Mouse (Mus musculus): ENCODE measurements around the gene Npdc1.

Npdc1 gene

DNA sequence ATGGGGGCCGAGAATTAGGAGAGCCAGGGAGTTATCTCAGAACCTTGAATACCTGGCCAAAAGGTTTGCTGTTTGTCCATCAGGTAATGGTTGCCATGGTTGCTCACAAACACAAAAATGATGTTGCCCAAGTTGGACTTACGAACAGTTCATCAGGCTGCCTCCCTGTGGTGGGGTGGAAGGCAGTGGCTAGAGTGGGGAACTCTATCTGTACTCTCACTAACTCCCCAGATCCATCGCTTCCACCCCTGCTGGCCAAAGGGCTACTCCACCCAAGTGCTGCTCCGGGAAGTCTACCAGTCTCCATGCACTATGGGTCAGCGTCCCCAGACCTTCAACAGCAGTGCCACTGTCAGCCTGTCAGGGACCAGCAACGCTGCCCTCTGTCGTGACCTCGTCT, at the start of gene Npdc1:
Gene Npdc1, plus strand, starts transcription at position 301 of the 400 bp plus-strand sequence.
- no peak for DNase-seq (ENCODE audit: low read depth, low spot score)

DNA sequence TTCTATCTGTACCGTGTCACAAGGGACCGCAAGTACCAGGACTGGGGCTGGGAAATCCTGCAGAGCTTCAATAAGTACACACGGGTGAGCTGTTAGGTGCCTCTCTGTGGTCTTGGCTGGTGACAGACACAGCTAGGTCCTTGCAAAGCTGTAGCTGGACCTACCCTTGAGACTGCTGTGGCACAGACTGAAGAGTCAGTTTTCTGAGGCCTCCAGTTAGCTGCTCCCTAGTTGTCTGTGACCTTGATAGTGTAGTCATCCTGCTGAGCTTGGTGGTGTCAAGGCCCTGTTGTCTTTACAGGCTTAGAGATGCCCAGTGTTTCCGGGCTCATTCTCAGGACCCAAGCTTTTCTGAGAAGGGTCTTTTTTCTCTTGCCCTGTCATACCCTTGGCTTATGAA, 49.7 kb upstream of the Npdc1 start:
- no peak for DNase-seq (ENCODE audit: low read depth, low spot score)

DNA sequence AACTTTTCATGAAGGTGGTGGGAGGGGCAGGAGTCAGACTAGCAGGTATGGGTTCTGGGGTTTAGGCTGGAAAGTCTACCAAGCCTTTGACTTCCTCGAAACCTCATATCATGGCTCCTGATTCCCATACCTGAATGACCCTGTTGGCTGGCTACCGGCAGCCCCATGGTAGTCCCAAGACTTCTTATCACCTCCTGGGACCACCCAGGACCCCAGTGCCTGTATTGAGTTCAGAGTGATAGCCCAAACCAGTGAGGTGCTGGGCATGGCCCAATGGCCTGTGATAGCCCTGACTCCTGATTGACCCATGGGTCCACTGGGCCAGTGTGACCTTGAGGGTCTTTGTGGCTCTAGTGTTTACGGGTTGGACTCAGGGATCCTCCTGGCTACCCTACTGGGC, 48.5 kb upstream of the Npdc1 start:
- no peak for DNase-seq (ENCODE audit: low read depth, low spot score)

DNA sequence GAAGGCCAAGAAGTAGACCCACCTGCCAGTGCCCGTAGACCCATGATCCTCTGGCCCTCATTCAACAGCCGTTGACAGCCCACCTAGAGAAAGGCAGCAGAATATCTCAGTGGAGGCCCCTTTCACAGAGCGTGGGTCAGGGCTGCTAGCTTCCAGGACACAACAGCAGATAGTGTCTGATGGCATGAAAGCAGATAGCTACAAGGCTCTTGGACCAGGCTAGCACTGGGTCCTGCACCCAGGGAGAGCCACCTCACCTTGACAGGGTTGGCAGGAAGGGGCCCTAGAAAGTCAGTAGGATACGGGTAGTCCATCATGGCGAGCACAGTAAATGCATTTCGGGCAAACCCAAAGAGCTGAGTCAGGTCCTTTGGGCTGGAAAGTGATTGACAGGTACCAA, 44.9 kb upstream of the Npdc1 start:
- no peak for DNase-seq (ENCODE audit: low read depth, low spot score)

DNA sequence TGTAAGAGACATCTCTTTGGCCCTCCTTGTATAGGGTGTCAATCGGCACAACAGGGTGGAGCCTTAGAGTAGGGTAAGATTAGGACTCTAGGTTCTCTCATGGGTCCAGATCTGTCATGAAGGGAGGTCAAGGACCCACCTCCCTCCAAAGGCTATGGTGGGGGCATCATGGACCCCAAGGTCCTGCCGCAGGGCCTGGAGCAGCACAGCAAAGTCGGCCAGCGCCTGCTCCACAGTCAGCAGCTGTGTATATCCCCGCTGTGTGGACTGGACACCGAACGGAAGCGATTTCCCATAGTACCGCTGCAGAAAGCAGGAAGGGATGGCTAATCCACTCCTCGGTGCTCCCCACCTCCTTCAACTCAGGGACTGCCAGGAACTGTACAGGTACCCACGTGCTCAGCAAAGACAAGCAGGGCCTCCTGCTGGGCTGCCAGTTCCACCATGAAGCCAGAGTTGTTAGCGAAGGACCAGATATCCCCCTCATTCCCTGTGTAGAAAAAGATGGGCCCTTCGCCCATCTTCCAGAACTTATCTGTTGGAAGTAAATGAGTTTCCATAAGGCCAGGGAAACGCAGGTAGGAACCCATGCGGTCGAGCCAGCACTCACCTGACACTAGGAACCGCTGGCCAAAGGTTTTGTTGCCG, 43.6 kb upstream of the Npdc1 start:
- DNase-seq (ENCODE audit: low read depth, low spot score) = no peak

DNA sequence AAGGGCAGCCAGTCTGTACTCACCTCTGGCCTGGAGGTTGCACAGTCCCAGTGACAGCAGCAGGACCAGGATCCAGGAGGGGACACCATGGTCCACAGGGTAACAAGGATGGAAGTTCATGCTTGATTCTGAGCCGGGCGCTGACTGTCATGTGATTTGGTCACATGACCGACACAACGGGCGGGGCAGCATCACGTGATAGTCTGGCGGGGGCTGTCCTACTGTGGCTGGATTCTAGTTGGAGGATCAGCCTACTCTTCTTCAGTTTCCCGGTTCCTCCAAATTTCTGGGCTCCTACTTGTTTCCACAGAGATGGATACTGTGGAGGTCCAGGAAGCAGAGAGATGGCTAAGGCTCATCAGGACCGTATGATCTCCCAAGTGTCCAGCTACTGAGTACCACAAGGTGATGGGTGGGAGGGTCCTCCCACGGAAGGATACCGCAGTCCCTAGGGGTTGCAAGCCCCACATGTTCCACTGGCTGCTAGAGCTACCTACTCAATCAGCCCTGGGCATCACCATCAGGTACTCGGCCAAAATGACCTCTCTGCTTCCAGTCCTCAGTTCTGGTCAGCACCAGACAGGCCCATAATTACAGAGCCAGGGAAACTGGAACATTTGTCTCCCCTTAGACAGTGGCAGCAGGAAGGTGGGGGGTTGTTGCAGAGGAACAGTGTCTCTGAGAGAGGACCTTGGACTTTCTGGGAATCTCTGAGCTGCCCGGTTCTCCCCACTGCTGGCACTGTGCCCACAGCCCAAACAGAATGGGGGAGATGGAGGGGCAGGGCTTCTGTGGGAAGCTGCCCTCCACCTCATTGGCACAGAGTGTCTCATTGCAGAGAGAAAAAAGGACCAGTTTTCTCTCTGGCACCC, 42.7 kb upstream of the Npdc1 start, which contains the start of gene Dpp7:
Gene Dpp7, minus strand, starts transcription at position 152 of the 872 bp plus-strand sequence.
- DNase-seq (ENCODE audit: low read depth, low spot score) = peak; percentile 74

DNA sequence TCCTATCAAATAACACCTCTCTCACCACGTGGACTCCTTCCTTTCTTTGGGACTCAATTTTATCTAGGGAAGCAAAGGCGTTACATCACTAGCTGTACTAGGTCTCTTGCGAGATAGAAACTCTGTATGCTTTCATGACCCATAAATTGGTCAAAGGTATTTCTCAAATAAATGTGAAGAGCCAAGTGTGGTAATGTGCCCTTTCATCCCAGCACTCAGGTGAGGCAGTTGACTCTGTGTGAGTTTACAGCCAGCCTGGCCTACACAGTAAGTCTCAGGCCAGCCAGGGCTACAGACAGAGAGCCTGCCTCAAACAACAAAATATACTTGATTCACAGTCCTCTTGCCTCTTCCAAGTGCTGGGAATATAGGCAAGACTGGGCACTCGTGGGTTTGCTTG, 39.3 kb upstream of the Npdc1 start:
- no peak for DNase-seq (ENCODE audit: low read depth, low spot score)

DNA sequence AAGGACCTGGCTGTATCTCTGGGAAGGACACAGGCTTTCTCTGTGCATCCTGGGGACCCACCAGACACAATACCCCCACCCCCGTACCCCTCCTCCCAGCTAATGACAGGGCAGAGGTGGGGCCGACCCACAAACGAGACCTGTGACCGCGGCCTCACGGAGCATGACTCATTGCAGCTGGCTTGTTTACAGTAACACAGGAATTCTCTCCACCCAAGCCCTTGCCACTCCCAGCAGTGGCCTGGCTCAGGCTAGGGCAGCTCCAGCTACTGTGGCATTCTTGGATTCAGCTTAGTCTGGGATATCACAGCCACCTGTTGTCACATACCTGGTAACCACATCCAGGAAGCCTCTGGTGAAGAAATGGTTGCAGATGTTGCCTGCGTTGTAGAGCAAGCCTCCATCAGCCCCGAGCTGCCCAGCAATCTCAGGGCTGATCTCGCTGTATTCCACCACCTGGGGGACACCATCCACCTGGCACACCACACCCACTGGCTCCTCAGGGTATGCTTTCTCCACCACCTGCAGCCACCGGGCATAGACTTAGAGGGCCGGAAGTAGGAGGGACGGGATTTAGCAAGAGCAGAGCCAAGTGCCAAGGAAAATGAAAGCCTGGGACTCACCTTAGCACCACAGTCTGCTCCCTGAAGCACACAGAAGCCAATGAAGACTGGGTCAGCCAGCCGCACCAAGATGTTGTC, 35.5 kb upstream of the Npdc1 start:
- no peak for DNase-seq (ENCODE audit: low read depth, low spot score)

DNA sequence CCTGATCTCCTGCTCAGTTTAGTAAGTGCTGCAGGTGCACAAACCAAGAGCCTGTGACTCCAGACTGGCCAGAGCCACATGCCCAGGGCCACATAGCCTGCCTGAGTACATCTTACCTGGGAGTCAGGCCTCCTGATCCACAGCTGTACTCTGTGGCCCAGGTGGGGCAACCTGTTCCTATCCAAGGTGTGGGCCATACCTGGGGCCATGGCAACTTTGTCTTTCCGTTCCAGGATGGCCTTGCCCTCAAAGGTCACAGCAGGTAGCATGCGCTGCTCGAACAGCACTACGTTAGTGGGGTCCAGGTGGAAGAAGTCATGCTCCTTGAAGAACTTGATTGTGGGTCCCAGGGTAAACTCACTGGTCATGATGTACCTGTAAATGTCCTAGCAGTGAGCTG, 34.8 kb upstream of the Npdc1 start:
- no peak for DNase-seq (ENCODE audit: low read depth, low spot score)

DNA sequence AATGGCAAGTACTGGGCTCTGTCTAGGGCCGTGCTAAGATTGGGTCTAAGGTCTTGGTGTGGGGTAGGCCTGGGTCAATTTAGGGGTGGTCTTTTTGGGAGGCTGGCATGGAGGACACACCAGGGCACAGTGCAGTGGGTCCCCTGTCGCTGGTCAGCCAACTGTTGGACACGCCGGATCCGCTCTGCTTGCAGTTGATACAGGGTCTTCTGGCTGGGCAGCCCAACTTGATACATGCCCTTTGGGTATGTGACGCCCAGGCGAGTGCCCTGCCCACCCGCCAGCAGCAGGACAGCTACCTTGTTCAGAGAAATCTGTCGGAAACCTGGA, 34.4 kb upstream of the Npdc1 start:
- no peak for DNase-seq (ENCODE audit: low read depth, low spot score)

DNA sequence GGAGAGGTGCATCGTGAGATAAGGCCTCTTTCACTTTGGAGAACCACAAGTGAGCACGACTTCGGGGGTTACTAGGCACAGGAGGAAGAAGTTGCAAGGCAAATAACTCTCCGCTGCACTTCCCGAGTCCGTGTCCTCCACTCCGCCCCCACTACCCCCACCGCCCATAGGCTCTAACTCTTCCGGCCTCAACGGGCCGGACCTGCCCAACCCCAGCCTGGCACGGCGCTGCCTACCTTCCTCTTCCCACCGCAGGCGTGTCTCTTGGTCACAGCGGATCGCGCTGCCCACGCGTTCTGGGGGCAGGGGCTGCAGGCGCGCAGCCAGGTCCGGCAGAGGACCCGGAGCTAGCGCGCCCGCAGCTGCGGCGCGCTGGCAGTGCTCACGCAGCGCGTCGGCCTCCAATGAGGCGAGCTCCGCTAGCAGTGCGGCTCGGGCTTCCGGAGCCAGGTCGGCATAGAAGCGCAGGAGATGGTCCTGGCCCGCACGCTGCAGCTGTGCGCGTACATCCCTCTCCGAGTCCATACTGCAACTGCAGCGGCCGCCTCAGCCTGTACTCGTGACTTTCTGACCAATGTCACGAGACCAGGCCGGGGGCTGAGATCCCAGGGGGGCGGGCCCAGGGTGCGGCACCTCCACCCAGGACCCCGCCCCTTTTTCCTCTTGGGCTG, 33.9 kb upstream of the Npdc1 start, which contains the start of gene Uap1l1:
Gene Uap1l1, minus strand, starts transcription at position 592 of the 671 bp plus-strand sequence.
- DNase-seq (ENCODE audit: low read depth, low spot score) = peak; percentile 13

DNA sequence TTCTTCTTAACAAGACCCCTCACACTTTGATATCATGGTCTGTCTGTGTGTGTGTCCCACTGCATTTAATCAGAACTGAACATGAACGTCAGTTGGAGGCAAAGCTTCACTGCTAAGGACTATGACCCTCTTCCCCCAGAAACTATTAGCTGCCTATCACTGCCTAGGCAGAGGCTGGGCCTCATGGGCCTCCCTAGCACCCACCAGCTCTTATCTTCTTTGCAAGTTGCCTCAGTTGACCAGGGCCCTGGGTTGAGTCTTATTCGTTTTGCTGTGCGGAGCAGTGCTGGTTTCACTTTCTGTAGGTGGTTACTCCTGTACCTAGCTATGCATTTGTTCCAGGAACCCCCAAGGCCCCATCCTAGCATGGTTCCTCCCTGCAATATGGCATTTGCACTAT, 29.2 kb upstream of the Npdc1 start:
- no peak for DNase-seq (ENCODE audit: low read depth, low spot score)

DNA sequence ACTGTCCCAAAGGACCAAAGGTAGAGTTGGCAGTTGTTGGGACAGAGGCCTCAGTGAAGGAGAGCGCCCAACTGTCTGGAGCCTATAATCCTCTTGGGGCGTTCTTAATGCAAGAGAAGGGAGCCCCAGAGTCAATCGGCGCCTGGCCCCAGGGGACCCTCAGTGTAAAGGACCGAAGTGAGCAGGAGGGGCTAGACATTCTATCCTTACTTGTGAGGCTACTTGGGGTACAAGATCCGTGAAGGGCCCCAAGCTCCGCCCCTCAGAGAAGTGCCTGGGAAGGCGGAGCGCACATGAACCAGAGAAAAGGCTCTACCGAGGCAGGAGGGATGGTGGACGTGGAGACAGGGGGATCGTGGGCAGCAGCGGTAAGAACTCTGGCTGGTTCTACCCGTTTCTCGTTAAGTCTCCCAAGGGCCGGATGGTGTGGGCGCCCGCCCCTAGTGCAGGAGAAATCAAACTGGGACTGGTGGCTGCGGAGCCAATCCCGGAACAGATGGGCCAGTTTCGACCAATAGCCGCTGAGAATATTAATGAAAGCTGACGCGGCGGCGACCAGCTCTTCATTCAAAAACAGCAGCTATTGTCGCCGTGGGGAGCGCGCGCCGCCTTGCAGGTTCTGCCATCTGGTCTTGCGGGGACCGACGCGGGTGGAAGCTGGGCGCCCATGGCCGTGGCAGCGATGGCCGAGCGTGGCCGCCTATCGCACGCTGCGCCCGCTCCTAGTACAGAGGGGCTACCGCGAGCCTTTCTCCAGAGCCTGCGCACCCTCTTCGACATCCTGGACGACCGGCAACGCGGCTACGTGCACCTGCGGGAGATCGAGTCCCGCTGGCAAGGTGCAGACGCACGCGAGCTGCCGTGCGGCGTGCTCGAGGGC, 27.1 kb upstream of the Npdc1 start, which contains the start of gene Sapcd2:
Gene Sapcd2, plus strand, starts transcription at position 558 of the 880 bp plus-strand sequence.
- DNase-seq (ENCODE audit: low read depth, low spot score) = peak; percentile 77

DNA sequence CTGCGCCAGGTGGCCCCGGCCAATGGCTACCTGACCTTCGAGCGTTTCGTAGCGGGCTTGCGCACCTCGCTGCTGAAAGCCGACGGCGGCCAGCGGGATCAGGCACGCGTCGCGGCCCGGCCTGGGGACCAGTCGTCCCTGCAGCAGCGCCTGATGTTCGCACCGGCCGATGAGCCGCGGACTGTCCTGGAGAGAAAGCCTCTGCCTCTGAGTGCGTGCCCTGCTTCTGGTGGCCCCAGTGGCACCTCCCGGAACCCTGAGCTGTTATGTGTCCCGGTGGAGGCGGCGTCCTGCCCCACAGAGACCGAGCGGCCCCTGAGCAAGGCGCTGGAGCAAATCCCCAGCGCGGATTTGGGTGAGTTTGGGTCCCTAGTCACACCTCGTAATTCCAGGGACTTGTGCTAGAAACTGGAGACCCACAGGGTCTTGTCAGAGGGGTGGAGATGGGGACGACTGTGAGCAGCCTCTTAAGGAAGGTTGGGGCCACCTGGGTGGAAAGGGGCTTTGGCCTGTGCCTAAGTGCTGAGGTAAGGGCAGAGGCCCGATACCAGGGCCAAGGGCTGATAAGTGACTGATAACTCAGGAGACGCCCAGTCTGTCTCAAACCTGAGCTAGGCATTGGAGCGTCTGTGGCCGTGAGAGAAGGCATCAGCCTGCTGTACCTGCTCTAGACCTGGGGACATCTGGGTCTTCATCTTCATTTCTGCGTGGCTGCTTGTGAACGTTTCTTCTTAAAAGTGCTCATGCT, 26.3 kb upstream of the Npdc1 start:
- no peak for DNase-seq (ENCODE audit: low read depth, low spot score)

DNA sequence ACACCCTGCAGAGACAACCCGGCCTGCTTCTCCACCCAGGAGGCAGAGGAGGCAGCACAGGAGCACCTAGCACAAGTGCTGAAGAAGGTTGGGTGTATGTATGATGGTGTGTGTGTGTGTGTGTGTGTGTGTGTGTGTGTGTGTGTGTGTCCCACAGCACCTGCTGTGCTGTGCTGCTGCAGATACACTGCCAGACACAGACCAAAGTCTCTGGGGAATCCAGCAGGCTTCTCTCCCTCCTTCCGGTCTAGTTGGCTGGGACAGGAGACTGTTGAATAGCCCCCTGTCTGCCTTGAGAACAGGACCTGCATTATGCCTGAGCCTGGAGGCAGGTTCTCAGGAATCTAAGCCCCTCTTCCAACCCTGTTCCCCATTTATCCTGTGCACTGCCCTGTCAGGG, 25.7 kb upstream of the Npdc1 start:
- DNase-seq (ENCODE audit: low read depth, low spot score) = no peak

DNA sequence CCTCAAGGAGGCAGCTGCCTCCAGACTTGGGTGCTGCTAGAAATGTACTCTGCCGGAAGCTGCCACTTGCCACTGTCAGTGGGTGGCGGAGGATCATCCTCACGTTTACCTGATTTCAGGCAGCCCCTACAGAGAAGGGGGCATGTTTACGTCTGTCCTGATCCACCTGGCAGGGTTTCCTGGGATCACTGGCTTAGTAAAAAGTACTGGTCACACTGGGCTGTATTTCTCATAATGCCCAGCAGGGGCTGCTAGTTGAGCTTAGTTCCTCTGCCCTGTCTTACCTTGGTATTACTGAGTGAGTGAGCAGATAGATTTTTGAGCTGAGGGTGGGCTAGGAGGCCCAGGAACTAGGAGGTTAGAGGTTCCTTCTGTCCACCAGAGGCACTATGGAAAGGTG, 22.6 kb upstream of the Npdc1 start:
- DNase-seq (ENCODE audit: low read depth, low spot score) = no peak

DNA sequence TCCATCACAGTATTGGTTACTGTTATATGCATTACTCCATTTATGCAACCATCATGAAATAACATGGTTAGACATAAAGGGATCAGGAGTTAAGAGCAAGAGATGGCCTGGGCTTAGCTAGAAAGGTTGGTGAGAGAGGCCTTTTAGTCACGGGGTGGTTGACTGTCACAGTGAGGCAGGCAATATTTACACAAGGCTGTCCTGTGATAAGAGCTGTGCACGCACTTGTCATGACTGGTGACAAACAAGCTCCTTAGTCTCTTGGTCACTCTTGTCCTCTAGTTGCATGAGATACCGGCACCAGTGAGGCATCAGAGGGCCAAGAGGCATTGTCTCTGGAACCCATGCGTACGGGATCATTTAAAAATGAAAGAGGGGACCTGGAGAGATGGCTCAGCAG, 14.7 kb upstream of the Npdc1 start:
- no peak for DNase-seq (ENCODE audit: low read depth, low spot score)

DNA sequence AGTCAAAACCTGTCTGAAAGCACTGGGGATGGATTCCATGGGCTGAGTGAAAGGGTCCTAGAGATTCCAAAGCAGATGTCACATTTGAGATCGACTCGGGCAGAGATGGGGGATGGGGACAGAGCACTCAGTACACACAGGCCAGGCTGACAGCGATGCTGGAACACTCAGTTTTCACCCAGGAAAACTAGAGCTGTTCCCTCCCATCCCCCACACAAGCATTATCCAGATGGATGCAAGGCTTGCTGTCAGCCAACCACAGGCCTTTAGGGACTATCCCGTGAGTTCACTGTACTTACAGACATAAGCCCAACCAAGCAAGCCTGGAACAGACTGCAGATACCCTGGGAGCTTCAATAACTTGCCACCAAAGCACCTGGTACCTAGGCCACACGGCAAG, 7.9 kb upstream of the Npdc1 start:
- no peak for DNase-seq (ENCODE audit: low read depth, low spot score)

DNA sequence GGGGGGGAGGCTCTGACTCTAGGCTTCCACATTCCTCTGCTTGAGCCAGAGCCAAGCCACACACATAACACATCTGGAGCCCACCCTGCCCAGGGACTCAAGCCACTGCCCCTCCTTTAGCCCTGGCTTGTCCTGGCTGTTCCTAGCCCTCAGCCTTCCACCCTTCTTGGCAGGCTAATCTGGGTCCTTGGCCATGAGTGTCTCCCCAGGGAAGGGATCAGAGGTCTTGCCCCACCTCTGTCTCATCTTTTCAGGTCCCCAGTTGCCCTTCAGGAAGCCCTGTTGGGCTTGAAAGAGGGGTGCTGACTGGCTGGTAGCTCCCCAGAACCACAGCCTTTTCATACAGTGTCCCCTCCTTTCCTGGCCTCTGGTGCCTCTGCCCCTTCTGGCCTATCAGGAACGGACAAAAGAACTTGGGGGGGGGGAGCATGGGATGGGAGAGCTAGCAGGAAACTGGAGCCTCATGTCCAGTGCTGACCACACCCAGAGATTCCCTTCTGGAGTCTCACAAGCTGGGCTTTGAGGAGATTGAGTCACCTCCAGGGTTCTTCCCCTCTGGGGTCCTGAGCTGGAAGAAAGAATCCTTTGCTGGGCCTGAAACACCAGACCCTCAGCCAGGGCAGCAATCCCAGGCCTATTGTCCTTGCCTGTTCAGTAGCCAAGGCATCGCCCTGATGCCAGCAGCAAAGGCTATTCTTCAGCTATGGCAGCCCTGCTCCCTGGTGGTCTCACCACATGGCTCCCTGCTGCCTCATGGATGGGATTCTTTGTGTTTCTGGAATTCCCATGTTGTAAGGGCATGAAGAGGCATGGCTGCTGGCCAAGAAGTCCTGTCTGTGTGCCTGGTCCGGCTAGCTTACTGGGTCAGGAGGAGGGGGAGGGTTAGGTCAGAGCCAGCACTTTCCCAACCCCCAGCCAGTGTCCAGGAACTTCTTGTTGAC, 4.6 kb upstream of the Npdc1 start:
- DNase-seq (ENCODE audit: low read depth, low spot score) = no peak
